Mouse (Mus musculus): ENCODE results near the gene Pcnx3. TPM values are rescaled to one million over a fixed set of nuclear protein-coding genes. Genes with fewer than 3 reads are reported as not detected.

Pcnx3 gene
- polyA plus RNA-seq (2012; rRNA removed; ENCODE audit: low replicate concordance) = 89.4 and 136 TPM in 2 replicates

GRCm38 (mm10) chr19:5688200-5689087 is at the start of gene Pcnx3, which contains the start of gene Map3k11:
Gene Pcnx3, minus strand, starts transcription at chr19:5688908.
Gene Map3k11, plus strand, starts transcription at chr19:5688742.

GRCm38 (mm10) chr19:5729444-5729815 is 40.7 kb upstream of the Pcnx3 start, which contains the start of gene Fam89b:
Gene Fam89b, minus strand, starts transcription at chr19:5729653.

DNA sequence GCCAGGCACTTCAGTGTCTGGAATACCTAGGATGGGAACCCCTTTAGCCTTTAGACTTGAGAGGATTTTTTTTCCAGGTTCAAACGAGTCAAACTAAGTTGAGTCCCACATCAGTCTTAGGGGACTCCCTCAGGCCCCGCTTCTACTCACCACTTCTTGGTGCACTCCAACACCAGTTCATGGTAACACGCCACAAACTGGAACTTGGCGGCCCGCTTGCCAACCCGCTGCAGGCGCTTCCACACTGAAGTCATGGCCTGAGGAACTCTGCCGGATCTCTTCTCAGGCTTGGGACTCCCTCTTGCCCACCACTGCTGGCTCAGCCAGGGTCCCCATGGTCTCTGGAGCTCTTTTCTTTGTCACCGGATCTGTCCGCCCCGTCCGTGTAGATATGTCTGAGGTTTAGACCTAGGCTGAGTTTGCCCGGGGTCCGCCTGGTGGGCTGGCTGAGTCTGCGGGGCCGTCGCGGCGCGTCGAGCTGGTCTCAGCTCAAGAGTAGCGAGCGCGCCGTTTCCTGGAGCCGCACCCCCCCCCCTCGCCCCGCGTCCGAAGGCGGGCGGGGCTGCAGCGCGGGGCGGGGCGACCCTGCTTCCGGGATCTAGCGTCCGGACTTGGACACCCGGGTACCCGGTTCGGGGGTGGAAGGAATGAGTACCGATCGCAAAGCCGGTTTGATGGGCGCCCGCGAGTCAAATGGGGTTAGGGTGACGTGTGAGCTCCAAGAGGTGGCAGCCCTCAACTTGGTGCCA is 37.2 kb upstream of the Pcnx3 start, which contains the start of gene Ehbp1l1:
Ehbp1l1 (minus strand) TSS at position 551 of the 749 bp plus-strand sequence.

GRCm38 (mm10) chr19:5704163-5704800 is 15.6 kb upstream of the Pcnx3 start, which contains the start of gene Kcnk7:
Gene Kcnk7, plus strand, starts transcription at chr19:5704367.

GRCm38 (mm10) chr19:5662981-5663913 is 25.5 kb downstream of the Pcnx3 start, which contains the start of gene Sipa1:
Gene Sipa1, minus strand, starts transcription at chr19:5663707.

GRCm38 (mm10) chr19:5637069-5638047 is 51.4 kb downstream of the Pcnx3 start, which contains the start of gene Rela:
Gene Rela, plus strand, starts transcription at chr19:5637483.

Other genes with a start within 250 kb of the Pcnx3 start
- gene Fosl1, start 241.4 kb downstream of the Pcnx3 start, polyA plus RNA-seq (2012; rRNA removed; ENCODE audit: low replicate concordance) = 0.20 and 0.91 TPM in 2 replicates
- gene Ccdc85b, start 231.0 kb downstream of the Pcnx3 start, polyA plus RNA-seq (2012; rRNA removed; ENCODE audit: low replicate concordance) = 7.7 and 13.9 TPM in 2 replicates
- gene Fibp, start 228.3 kb downstream of the Pcnx3 start, polyA plus RNA-seq (2012; rRNA removed; ENCODE audit: low replicate concordance) = 121 and 164 TPM in 2 replicates
- gene Ctsw, start 220.4 kb downstream of the Pcnx3 start, polyA plus RNA-seq (2012; rRNA removed; ENCODE audit: low replicate concordance) = 3.3 and 9.7 TPM in 2 replicates
- gene Efemp2, start 215.0 kb downstream of the Pcnx3 start, polyA plus RNA-seq (2012; rRNA removed; ENCODE audit: low replicate concordance) = 75.7 and 232 TPM in 2 replicates
- 34.1 and 53.2 TPM in 2 replicates for gene Mus81, start 200.5 kb downstream of the Pcnx3 start, polyA plus RNA-seq (2012; rRNA removed; ENCODE audit: low replicate concordance)
- gene Cfl1, start 198.5 kb downstream of the Pcnx3 start, polyA plus RNA-seq (2012; rRNA removed; ENCODE audit: low replicate concordance) = 582 and 661 TPM in 2 replicates
- 1.7 and 2.2 TPM in 2 replicates for gene 1700020D05Rik, start 185.1 kb downstream of the Pcnx3 start, polyA plus RNA-seq (2012; rRNA removed; ENCODE audit: low replicate concordance)
- gene Snx32, start 178.4 kb downstream of the Pcnx3 start, polyA plus RNA-seq (2012; rRNA removed; ENCODE audit: low replicate concordance) = 19.9 and 27.1 TPM in 2 replicates
- 2.3 TPM in 1 of 2 replicates, not detected in the other for gene Ovol1, start 128.3 kb downstream of the Pcnx3 start, polyA plus RNA-seq (2012; rRNA removed; ENCODE audit: low replicate concordance)
- 7.8 and 11.4 TPM in 2 replicates for gene Ap5b1, start 120.9 kb downstream of the Pcnx3 start, polyA plus RNA-seq (2012; rRNA removed; ENCODE audit: low replicate concordance)
- 27.4 and 39.1 TPM in 2 replicates for gene Rnaseh2c, start 87.0 kb downstream of the Pcnx3 start, polyA plus RNA-seq (2012; rRNA removed; ENCODE audit: low replicate concordance)
- gene Kat5, start 78.7 kb downstream of the Pcnx3 start, polyA plus RNA-seq (2012; rRNA removed; ENCODE audit: low replicate concordance) = 41.6 and 73.9 TPM in 2 replicates
- gene Rela, start 51.4 kb downstream of the Pcnx3 start, polyA plus RNA-seq (2012; rRNA removed; ENCODE audit: low replicate concordance) = 96.7 and 101 TPM in 2 replicates
- gene Sipa1, start 25.2 kb downstream of the Pcnx3 start, polyA plus RNA-seq (2012; rRNA removed; ENCODE audit: low replicate concordance) = 106 and 108 TPM in 2 replicates
- 64.7 and 65.5 TPM in 2 replicates for gene Map3k11, start 166 bp downstream of the Pcnx3 start, polyA plus RNA-seq (2012; rRNA removed; ENCODE audit: low replicate concordance)
- gene Kcnk7, start 15.5 kb upstream of the Pcnx3 start, polyA plus RNA-seq (2012; rRNA removed; ENCODE audit: low replicate concordance) = 0.39 TPM in 1 of 2 replicates, not detected in the other
- gene Ehbp1l1, start 37.4 kb upstream of the Pcnx3 start, polyA plus RNA-seq (2012; rRNA removed; ENCODE audit: low replicate concordance) = 101 and 111 TPM in 2 replicates
- gene Fam89b, start 40.7 kb upstream of the Pcnx3 start, polyA plus RNA-seq (2012; rRNA removed; ENCODE audit: low replicate concordance) = 211 and 249 TPM in 2 replicates
- gene Ltbp3, start 52.0 kb upstream of the Pcnx3 start, polyA plus RNA-seq (2012; rRNA removed; ENCODE audit: low replicate concordance) = 272 and 332 TPM in 2 replicates
- 144 and 167 TPM in 2 replicates for gene Scyl1, start 82.5 kb upstream of the Pcnx3 start, polyA plus RNA-seq (2012; rRNA removed; ENCODE audit: low replicate concordance)
- gene Frmd8, start 186.4 kb upstream of the Pcnx3 start, polyA plus RNA-seq (2012; rRNA removed; ENCODE audit: low replicate concordance) = 22.5 and 24.5 TPM in 2 replicates
- 24.1 and 26.7 TPM in 2 replicates for gene Slc25a45, start 188.9 kb upstream of the Pcnx3 start, polyA plus RNA-seq (2012; rRNA removed; ENCODE audit: low replicate concordance)
- gene Tigd3, start 205.2 kb upstream of the Pcnx3 start, polyA plus RNA-seq (2012; rRNA removed; ENCODE audit: low replicate concordance) = 0.33 and 1.0 TPM in 2 replicates
- 73.6 and 128 TPM in 2 replicates for gene Dpf2, start 224.1 kb upstream of the Pcnx3 start, polyA plus RNA-seq (2012; rRNA removed; ENCODE audit: low replicate concordance)
- gene Cdc42ep2, start 235.9 kb upstream of the Pcnx3 start, polyA plus RNA-seq (2012; rRNA removed; ENCODE audit: low replicate concordance) = 24.5 and 38.9 TPM in 2 replicates

Measured in subcutaneous adipose tissue, adult 2 months (tissue).